Mouse (Mus musculus) kidney, adult 2 months (tissue): ENCODE measurements around the gene Aurkaip1.

Source experiments
- CTCF ChIP-seq: fragments of 200-500 bp; conservative IDR thresholded peaks from 2 replicates; pipeline ENCODE4 v1.5.1; 2011; ENCODE audit warnings: low read depth, mild to moderate bottlenecking, control low read depth, low read length, moderate library complexity, mixed read lengths; ENCODE audit not compliant: insufficient read depth, insufficient read length
- POLR2A ChIP-seq: fragments of 200-500 bp; IDR thresholded peaks from one replicate; pipeline ENCODE4 v1.6.1; 2011; ENCODE audit warnings: low read depth, low read length, control low read depth

- TF ChIP-seq POLR2A (no peak), CTCF (no peak)
These were observed 37.7 kb downstream of the Aurkaip1 start for GRCm38 (mm10) chr4:155868614-155869298.
